Mouse (Mus musculus): ENCODE results near the gene Thap2. TPM values are rescaled to one million over a fixed set of nuclear protein-coding genes. Genes with fewer than 3 reads are reported as not detected.

Thap2 gene
- polyA plus RNA-seq, 1 experiment from 2014 or later, result 37.1 TPM

- Histone ChIP-seq H3K9me3 (replicated peaks) (no peaks in the 10 kb centered on the region), H3K27me3 (no peaks in the 10 kb centered on the region), H3K9ac (peak overlapping the region; percentile 95), H3K4me1 (peaks cover 44% of the 10 kb centered on the region), H3K4me3 (peak overlapping the region; percentile 90), H3K36me3 (ENCODE audit: poor library complexity, severe bottlenecking) (no peaks in the 10 kb centered on the region), H3K4me2 (peak overlapping the region; percentile 75), H3K27ac (peak overlapping the region; percentile 98)
- WGBS, result 7% methylated on average over 12 of the region's 12 CpGs
- ATAC-seq, result no peak; the same call in 1 of the 2 replicates
These were observed 1.2 kb downstream of the Thap2 start for GRCm38 (mm10) chr10:115382846-115383643.

- no peak overlapping the region for H3K4me2 ChIP-seq
- H3K4me1 ChIP-seq, result peaks cover 35% of the 10 kb centered on the region
- no peak overlapping the region for H3K9ac ChIP-seq
- 74% methylated on average over 2 of the region's 2 CpGs for WGBS
- ATAC-seq, result no peak
- H3K27me3 ChIP-seq, result no peaks in the 10 kb centered on the region
- no peaks in the 10 kb centered on the region for H3K9me3 ChIP-seq (replicated peaks)
- H3K27ac ChIP-seq, result no peak overlapping the region
- no peaks in the 10 kb centered on the region for H3K36me3 ChIP-seq (ENCODE audit: poor library complexity, severe bottlenecking)
- H3K4me3 ChIP-seq, result no peak overlapping the region
These were observed 2.6 kb downstream of the Thap2 start for GRCm38 (mm10) chr10:115381506-115382084.

- Histone ChIP-seq H3K4me3 (peak overlapping the region; percentile 63), H3K4me2 (peak overlapping the region; percentile 72), H3K27me3 (no peaks in the 10 kb centered on the region), H3K9ac (0 out of 2 replicates have a peak overlapping the region, but pooled peaks have one; percentile 68), H3K36me3 (ENCODE audit: poor library complexity, severe bottlenecking) (0 out of 2 replicates have a peak, but pooled peaks cover 3% of the 10 kb centered on the region), H3K9me3 (replicated peaks) (no peaks in the 10 kb centered on the region), H3K4me1 (peaks cover 22% of the 10 kb centered on the region), H3K27ac (no peak overlapping the region)
- WGBS, result 86% methylated on average over 4 of the region's 4 CpGs
- ATAC-seq, result no peak
These were observed 21.1 kb downstream of the Thap2 start for GRCm38 (mm10) chr10:115363151-115363550.

GRCm38 (mm10) chr10:115362623-115362964 is 21.6 kb downstream of the Thap2 start:
- 8% methylated on average over 9 of the region's 9 CpGs for WGBS
- H3K36me3 ChIP-seq (ENCODE audit: poor library complexity, severe bottlenecking), result 0 out of 2 replicates have a peak, but pooled peaks cover 6% of the 10 kb centered on the region
- H3K9me3 ChIP-seq (replicated peaks), result no peaks in the 10 kb centered on the region
- peak overlapping the region; percentile 68 for H3K9ac ChIP-seq
- peak overlapping the region; percentile 98 for H3K27ac ChIP-seq
- H3K4me2 ChIP-seq, result peak overlapping the region; percentile 72
- H3K4me1 ChIP-seq, result peaks cover 22% of the 10 kb centered on the region
- peak overlapping the region; percentile 63 for H3K4me3 ChIP-seq
- ATAC-seq, result peak; percentile 51; the same call in 1 of the 2 replicates
- no peaks in the 10 kb centered on the region for H3K27me3 ChIP-seq

GRCm38 (mm10) chr10:115361840-115362622 is 22.2 kb downstream of the Thap2 start, which contains the start of gene Tmem19:
Gene Tmem19 (minus strand): TSS chr10:115362501.
- Histone ChIP-seq H3K27me3 (no peaks in the 10 kb centered on the region), H3K9me3 (replicated peaks) (no peaks in the 10 kb centered on the region), H3K4me2 (peak within 1 kb of the TSS; percentile 72), H3K27ac (peak within 1 kb of the TSS; percentile 98), H3K4me3 (peak within 1 kb of the TSS; percentile 63), H3K4me1 (peaks cover 22% of the 10 kb centered on the region), H3K9ac (peak within 1 kb of the TSS; percentile 68), H3K36me3 (ENCODE audit: poor library complexity, severe bottlenecking) (peaks cover 10% of the 10 kb centered on the region)
- WGBS, result 1% methylated on average over 52 of the region's 58 CpGs
- peak; percentile 98 for ATAC-seq

- H3K27ac ChIP-seq, result no peak overlapping the region
- no peaks in the 10 kb centered on the region for H3K27me3 ChIP-seq
- H3K4me3 ChIP-seq, result no peak overlapping the region
- no peak for ATAC-seq
- H3K4me2 ChIP-seq, result no peak overlapping the region
- no peaks in the 10 kb centered on the region for H3K9me3 ChIP-seq (replicated peaks)
- H3K9ac ChIP-seq, result no peak overlapping the region
- H3K4me1 ChIP-seq, result peaks cover 22% of the 10 kb centered on the region
- WGBS, result 91% methylated on average over 7 of the region's 7 CpGs
- peaks cover 30% of the 10 kb centered on the region for H3K36me3 ChIP-seq (ENCODE audit: poor library complexity, severe bottlenecking)
These were observed 25.2 kb downstream of the Thap2 start for GRCm38 (mm10) chr10:115359066-115359465.

- H3K4me3 ChIP-seq, result no peak overlapping the region
- peaks cover 21% of the 10 kb centered on the region for H3K4me1 ChIP-seq
- 94% methylated on average over 17 of the region's 17 CpGs for WGBS
- no peaks in the 10 kb centered on the region for H3K27me3 ChIP-seq
- no peak overlapping the region for H3K27ac ChIP-seq
- H3K9me3 ChIP-seq (replicated peaks), result no peaks in the 10 kb centered on the region
- H3K36me3 ChIP-seq (ENCODE audit: poor library complexity, severe bottlenecking), result peaks cover 30% of the 10 kb centered on the region
- H3K4me2 ChIP-seq, result no peak overlapping the region
- H3K9ac ChIP-seq, result no peak overlapping the region
- no peak for ATAC-seq
These were observed 25.9 kb downstream of the Thap2 start for GRCm38 (mm10) chr10:115358216-115358919.

GRCm38 (mm10) chr10:115356106-115356505 is 28.1 kb downstream of the Thap2 start:
- peaks cover 30% of the 10 kb centered on the region for H3K36me3 ChIP-seq (ENCODE audit: poor library complexity, severe bottlenecking)
- H3K9ac ChIP-seq, result no peak overlapping the region
- no peaks in the 10 kb centered on the region for H3K27me3 ChIP-seq
- H3K4me1 ChIP-seq, result peaks cover 7% of the 10 kb centered on the region
- WGBS, result 92% methylated on average over 6 of the region's 7 CpGs
- no peak for ATAC-seq
- H3K27ac ChIP-seq, result no peak overlapping the region
- H3K4me2 ChIP-seq, result no peak overlapping the region
- H3K9me3 ChIP-seq (replicated peaks), result no peaks in the 10 kb centered on the region
- H3K4me3 ChIP-seq, result no peak overlapping the region

GRCm38 (mm10) chr10:115355016-115355415 is 29.2 kb downstream of the Thap2 start:
- H3K27me3 ChIP-seq, result no peaks in the 10 kb centered on the region
- no peak for ATAC-seq
- no peak overlapping the region for H3K27ac ChIP-seq
- WGBS, result 94% methylated on average over 6 of the region's 6 CpGs
- no peaks in the 10 kb centered on the region for H3K4me1 ChIP-seq
- no peak overlapping the region for H3K4me2 ChIP-seq
- H3K4me3 ChIP-seq, result no peak overlapping the region
- no peaks in the 10 kb centered on the region for H3K9me3 ChIP-seq (replicated peaks)
- peaks cover 30% of the 10 kb centered on the region for H3K36me3 ChIP-seq (ENCODE audit: poor library complexity, severe bottlenecking)
- H3K9ac ChIP-seq, result no peak overlapping the region

GRCm38 (mm10) chr10:115354553-115354952 is 29.7 kb downstream of the Thap2 start:
- no peak overlapping the region for H3K4me2 ChIP-seq
- H3K27me3 ChIP-seq, result no peaks in the 10 kb centered on the region
- H3K27ac ChIP-seq, result no peak overlapping the region
- H3K4me3 ChIP-seq, result no peak overlapping the region
- no peak overlapping the region for H3K9ac ChIP-seq
- WGBS, result 57% methylated on average over 6 of the region's 6 CpGs
- ATAC-seq, result no peak
- H3K9me3 ChIP-seq (replicated peaks), result no peaks in the 10 kb centered on the region
- peaks cover 30% of the 10 kb centered on the region for H3K36me3 ChIP-seq (ENCODE audit: poor library complexity, severe bottlenecking)
- H3K4me1 ChIP-seq, result peaks cover 2% of the 10 kb centered on the region; the same call in 1 of the 2 replicates

- Histone ChIP-seq H3K9me3 (replicated peaks) (no peaks in the 10 kb centered on the region), H3K27me3 (no peaks in the 10 kb centered on the region), H3K4me1 (peaks cover 7% of the 10 kb centered on the region; the same call in 1 of the 2 replicates), H3K36me3 (ENCODE audit: poor library complexity, severe bottlenecking) (peaks cover 20% of the 10 kb centered on the region), H3K4me2 (no peak overlapping the region), H3K4me3 (no peak overlapping the region), H3K9ac (no peak overlapping the region), H3K27ac (no peak overlapping the region)
- ATAC-seq, result no peak
- WGBS, result 70% methylated on average over 2 of the region's 2 CpGs
These were observed 33.3 kb downstream of the Thap2 start for GRCm38 (mm10) chr10:115350810-115351397.

Measured in forebrain, embryonic 13.5 days (tissue).